Mouse (Mus musculus) thymus, postnatal 25 days (tissue): ENCODE results near the gene Unc5a.
A peak's percentile ranks its signal among the peaks of the same experiment; 100 is the strongest.

Experiments
- DNase-seq: peaks from one replicate; pipeline ENCODE4 v3.0.0; 2022

The Unc5a gene

DNA sequence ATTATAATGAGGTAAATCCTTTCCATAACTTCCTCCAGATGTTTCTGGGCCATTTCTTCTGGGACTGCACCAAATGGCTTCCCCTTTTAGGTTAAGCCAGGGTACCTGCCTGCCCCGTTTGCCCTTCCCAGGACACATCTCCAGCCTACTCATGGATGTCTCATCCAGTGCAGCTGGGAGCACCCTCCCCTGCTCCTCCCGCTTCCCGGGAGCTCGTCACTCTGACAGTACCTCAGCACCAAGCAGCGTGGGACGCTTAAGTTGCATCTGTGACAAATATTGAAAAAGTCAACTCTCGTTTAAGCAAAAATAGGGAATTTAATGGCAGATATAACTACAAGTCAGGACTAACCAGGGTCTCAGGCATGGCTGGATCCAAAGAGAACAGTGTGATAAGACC is 8.1 kb downstream of the Unc5a start:
- no peak for DNase-seq

DNA sequence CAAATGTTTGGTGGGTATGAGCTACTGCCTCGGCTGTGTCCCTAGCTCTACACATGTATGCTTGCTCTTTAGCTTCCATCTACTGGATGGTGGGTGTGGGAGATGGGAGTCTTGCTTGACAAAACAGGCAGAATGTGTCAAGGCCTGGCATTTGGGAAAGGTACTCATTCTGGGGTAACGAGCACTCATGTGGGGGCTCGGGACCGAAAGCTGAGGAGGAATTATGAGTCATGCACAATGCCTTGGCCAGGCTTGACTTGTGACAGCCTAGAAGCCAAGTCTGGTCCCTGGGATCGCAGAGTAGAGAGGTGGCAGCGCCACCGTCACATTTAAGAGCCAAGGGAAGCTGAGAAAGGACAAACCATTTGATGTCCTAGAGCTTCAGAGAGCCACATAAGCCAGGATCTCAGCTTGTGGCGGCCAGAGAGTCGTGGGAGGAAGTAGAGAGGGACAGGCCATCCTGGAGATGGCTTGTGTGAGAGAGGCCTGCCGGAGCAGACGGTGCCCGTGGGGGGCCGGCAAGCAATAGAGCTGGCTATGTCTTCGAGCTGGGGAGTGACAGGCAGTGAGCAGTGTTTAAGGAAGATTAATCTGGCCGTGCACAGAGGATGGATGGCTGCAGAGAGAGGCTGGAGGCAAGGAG is 10.0 kb downstream of the Unc5a start:
- DNase-seq = no peak

DNA sequence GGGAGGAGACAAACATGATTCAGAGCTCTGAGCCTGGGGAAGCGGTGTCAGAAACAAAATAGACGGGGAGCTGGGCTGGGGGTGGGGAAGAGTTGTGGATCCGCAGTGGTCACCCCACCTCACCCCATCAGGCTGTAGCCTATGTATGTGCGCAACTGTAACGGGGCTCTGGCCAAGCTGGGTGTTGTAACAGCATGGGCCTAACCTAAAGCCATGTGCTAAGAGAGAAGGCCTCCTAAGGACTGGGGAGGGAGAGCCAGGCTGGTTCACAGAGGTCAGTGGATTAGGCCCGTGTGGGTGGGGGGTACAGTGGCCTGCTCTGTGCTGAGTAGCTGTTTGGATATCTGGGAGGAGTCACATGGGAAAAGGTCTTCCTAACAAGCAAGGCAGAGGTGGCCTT is 10.6 kb downstream of the Unc5a start:
- no peak for DNase-seq

- no peak for DNase-seq
These were observed 11.3 kb downstream of the Unc5a start for GRCm38 (mm10) chr13:54960491-54960890.

GRCm38 (mm10) chr13:54965256-54965655 is 16.0 kb downstream of the Unc5a start:
- DNase-seq = no peak

- DNase-seq = no peak
These were observed 18.3 kb downstream of the Unc5a start for GRCm38 (mm10) chr13:54967501-54967900.

DNA sequence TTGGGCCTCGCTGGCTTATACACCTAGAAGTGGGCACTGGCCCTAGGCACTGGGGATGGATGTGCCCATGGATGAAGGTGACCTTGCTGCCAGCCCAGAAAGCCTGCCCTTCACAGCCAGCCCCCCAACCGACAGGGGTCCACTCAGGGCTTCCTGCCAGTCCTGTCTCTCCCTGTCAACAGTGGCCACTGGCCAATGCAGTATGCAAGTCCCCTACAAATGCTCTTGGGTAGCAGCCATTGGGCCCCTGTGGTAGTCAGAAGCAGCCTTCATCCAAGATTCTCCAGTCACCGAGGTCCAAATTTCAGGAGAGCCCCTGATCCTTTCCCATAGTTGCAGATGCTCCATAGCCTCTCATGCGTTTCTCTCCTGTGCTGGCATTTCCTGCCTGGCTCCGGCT is 19.4 kb downstream of the Unc5a start:
- DNase-seq = no peak

DNA sequence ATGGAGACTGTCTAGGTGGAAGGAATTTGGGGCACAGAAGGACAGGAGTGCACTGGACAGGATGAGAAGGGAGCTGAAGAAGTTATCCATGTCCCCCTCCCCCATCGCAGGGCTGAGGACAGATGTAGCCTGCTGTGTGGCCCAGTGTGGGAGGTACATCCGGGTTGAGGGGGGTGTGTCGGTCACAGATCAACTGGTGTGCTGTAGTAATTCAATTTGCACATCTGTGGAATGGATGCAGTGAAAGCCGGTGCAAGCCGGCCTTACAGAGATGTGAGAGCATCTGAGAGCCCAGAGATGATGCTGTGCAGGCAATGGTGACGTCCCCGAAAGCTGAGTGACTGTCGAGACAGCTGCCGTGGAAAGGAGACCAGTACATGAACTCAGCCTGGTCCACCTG is 20.3 kb downstream of the Unc5a start:
- no peak for DNase-seq

GRCm38 (mm10) chr13:54970521-54971247 is 21.5 kb downstream of the Unc5a start:
- peak; percentile 16 for DNase-seq

- DNase-seq = no peak
These were observed 26.3 kb downstream of the Unc5a start for GRCm38 (mm10) chr13:54975546-54975945.

DNA sequence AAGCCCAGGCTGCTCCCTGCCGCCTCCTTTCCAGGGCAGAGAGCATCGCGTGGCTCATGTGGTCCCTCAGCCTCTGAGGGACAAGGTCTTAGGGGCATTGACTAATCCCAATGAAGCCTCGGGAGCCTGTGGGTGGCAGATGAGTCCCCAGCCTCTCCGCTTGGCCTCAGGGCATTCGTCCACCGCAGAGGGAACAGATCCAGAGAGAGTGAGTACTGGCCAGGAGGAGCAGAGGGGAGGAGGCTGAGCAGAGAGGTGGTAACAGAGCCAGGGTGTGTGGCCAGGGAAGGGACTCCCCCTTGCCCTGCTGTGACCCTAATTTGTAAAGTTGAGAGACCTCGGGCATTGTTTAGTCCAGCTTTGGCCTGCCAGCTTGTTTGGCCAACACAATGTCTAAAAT is 29.6 kb downstream of the Unc5a start:
- DNase-seq = no peak

GRCm38 (mm10) chr13:54980957-54981356 is 31.7 kb downstream of the Unc5a start:
- DNase-seq = no peak

DNA sequence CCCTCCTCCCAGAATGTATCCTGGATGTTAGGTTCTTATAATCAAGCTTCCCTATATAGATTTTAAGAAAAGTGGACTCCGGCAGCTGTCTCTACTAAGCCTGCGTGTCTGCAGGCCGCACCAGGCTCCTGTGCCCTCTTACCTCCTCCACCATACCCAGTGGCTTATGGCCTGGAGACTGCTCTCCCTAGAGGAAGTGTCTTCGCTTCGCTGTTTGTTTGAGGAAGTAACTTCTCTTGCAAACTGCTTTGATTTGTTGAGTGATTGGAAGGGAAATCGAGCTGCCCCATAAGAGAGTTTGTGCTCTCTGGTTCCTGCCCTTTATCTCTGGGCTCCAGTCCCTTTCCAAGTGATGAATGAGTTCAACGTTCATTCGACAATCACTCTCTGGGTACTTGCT is 33.8 kb downstream of the Unc5a start:
- DNase-seq = no peak

GRCm38 (mm10) chr13:54983614-54984013 is 34.4 kb downstream of the Unc5a start:
- no peak for DNase-seq

DNA sequence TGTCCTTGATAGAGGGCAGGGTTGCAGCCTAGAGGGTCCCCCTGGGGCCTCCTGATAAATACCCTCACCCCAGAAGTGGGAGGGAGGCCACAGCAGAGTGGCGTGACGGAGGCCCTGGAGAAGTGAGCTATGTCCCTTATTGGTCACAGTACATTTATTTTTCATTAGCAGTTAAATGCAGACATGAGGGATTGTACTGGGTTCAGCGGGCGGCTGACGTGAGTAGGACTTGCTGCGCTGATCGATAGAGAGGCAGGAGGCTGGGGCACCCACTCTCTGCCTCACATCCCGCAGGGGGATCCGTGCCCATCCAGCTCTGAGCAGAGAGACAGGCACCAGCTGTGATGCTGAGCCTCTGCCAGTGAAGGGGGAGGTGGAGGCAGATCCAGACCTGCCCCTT is 38.2 kb downstream of the Unc5a start:
- no peak for DNase-seq

DNA sequence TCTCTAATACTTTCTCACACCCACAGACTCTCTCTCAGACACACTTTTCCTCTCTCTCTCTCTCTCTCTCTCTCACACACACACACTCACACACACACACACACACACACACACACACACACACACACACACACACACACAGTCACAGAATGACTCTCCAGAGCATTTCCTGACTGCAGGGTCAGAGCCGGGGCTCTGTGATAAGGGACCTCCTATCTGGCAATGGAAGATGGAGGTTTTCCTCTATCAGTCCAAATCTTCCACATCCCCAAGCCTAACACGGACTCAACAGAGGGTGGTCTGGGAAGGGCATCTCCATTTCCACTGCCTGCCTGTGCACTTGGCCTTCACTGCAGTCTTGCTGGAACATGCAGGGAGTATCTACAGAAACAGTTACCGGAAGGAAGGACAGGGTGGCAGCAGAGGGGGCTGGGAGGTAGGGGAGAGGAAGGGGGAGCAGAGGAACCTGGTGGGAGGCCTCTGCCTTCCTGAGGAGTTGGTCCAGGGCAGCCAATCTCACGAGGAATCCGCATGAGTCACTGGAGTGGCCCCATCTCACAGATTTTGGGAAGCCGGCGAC is 39.1 kb downstream of the Unc5a start:
- DNase-seq = no peak

DNA sequence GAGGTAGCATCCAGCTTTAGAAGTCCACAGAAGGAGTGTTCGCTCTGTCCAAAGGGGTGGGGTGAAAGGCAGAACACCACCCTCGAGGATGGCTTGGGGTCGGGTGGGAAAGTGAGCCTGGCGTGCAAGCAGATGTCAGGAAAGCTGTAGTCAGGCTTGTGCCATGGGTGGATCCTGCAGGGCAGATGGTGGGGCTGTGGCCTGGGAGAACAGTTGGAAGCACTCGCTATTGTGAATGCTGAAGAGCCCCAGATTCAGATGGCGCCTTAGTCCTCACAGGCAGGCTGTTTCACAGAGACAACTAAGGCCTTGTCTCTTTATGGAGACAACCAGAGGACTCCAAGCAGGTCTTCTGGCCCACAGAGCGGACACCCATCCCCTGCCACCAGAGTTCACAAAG is 43.0 kb downstream of the Unc5a start:
- DNase-seq = no peak

- DNase-seq = no peak
These were observed 45.4 kb downstream of the Unc5a start for GRCm38 (mm10) chr13:54994576-54994975.

GRCm38 (mm10) chr13:54995161-54995560 is 46.0 kb downstream of the Unc5a start:
- no peak for DNase-seq

GRCm38 (mm10) chr13:54997568-54997967 is 48.4 kb downstream of the Unc5a start:
- DNase-seq = no peak

GRCm38 (mm10) chr13:55000433-55000832 is 51.2 kb downstream of the Unc5a start:
- no peak for DNase-seq

- no peak for DNase-seq
These were observed 52.9 kb downstream of the Unc5a start for GRCm38 (mm10) chr13:55002090-55002489.

- DNase-seq = no peak
These were observed 55.4 kb downstream of the Unc5a start for GRCm38 (mm10) chr13:55004646-55005045.

DNA sequence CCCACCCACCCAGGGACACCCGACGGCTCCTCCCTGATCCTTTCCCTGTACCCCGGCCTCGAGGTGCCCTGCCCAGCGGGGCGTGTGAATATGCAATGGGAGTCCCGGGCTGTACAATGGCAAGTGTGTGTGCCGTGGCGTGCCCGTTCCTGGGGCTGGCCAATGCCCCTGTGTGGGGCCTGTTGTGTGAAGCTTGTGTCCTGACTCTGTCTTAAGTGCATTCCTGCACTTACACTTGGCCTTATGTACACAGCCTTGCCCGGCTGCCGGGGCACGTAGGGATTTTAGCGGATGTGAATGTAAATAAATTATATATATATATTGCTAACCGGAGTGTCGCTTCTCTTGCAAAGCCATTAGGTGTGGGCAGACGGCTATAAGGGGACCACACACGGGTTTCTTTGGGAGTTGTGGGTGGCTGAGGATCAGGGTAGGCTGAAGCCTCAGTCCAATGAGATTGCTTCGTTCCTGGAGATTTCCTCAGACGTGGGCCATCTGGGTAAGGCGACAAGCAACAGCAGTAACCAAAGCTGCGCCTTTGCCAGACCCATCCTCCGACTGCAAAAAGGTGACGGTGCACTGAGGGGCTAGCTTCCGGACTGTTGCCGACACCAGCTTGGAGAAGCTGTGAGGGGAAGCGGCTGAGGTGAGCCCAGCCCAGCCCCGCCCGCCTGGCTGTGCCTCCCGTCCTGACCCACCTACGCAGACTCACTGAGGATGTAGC is 56.6 kb downstream of the Unc5a start:
- DNase-seq = no peak
